Mouse (Mus musculus) pancreas, adult 10 weeks (tissue): ENCODE data around the gene Cd59b. TPM values are rescaled to one million over a fixed set of nuclear protein-coding genes. Genes with fewer than 3 reads are reported as not detected.

Source experiments
- polyA plus RNA-seq: library from polyadenylated mRNA; stranded (reverse); fragments of 350-450 nt; fragmentation: Illumina TruSeq; extraction: RNeasy Lipid Tissue Mini Kit (QIAGEN cat#74804); gene quantifications from one replicate; pipeline ENCODE4 v1.2.3, GENCODE M21; 2015; ENCODE audit warnings: low read depth, low replicate concordance; ENCODE audit not compliant: insufficient read depth

Cd59b gene
- 2.3 TPM for polyA plus RNA-seq

GRCm38 (mm10) chr2:104069704-104070185 lies at the start of gene Cd59b:
TSS of gene Cd59b (plus strand) at chr2:104069849.

DNA sequence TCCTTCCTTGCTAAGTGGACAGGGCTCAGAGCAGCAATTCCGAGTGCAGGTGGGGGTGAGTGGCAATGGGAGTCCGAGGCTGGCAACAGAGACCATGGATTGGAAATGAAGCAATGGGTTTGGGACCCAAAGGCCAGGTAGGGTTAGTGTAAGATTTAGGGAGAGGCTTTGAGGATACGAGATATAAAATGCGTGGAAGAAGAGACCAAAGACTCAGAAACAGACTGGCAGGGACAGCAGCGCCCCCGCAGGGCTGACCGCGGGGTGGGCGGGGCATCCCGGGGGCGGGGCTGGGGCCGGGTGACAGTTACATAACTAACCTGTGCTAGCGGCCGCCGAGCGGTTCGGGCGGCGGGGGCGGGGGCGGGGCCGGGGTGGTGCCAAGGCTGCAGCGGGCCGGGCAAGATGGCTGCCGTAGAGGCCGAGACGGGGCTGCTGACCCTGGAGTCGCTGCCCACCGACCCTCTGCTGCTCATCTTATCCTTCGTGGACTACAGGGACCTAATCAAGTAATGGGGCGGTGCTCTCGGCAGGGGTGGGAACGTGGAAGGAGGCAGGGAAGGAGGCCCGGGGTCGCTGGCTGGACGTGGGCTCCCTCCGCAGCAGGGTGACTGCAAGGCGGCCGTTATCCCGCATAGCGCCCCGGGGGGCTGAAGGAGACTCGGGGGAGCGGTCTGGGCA lies 42.1 kb upstream of the Cd59b start, which contains the start of gene Fbxo3:
Gene Fbxo3 (plus strand): TSS at position 264 of the 681 bp plus-strand sequence.

DNA sequence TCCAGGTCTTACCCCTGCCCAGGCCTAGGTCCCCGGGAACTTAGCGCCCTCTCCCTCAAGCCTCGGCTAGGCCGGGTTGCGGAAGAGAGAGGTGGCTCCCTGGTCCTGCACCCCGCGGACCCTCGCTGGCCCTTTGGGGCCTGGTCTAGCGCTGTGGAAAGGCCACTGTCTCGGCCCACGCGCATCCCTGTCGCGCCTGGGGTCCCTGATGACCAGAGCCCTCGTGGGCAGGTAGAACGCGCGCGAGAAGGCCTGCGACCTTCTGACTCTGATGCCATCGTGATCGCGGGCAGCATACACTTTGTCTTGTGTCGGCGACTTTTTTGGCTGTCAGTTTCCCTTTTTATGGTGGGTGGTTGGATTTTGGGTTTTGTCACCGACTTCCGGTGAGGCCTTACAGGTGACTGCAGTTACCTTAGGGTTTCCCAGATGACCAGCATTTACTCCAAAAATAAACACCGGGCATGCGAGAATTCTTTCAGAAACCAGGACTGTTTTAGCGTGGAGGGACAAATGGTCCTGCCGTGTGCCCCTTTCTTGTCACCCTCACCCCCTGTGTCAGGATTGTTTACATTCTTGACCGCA lies 41.4 kb upstream of the Cd59b start, which contains the start of gene 4931422A03Rik:
Gene 4931422A03Rik (minus strand): TSS at position 223 of the 585 bp plus-strand sequence.

DNA sequence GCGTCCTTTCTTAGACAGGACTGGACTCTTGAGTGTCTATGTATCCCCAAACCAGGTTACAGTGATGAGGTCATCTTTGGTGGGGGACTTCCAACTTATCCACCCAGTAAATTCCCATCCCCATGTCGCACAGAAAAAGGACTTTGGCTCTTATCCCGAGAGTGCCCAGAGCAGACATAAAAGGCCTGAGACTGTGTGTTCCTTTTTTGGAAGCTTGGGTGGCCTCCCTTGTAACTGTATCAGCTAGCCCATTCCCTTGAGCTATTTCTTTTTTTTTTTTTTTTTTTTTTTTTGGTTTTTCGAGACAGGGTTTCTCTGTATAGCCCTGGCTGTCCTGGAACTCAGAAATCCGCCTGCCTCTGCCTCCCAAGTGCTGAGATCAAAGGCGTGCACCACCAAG lies 4.1 kb upstream of the Cd59b start, which contains the start of gene Gm10912:
Gene Gm10912 (plus strand): TSS at position 301 of the 400 bp plus-strand sequence.

GRCm38 (mm10) chr2:104068450-104068849 lies 1.2 kb upstream of the Cd59b start, which contains the start of gene Gm10799:
TSS of gene Gm10799 (minus strand) at chr2:104068550.

GRCm38 (mm10) chr2:104095741-104096213 lies 26.1 kb downstream of the Cd59b start, which contains the start of gene Cd59a:
TSS of gene Cd59a (plus strand) at chr2:104095801.

GRCm38 (mm10) chr2:104122505-104123378 lies 53.1 kb downstream of the Cd59b start, which contains the start of gene A930018P22Rik:
TSS of gene A930018P22Rik (plus strand) at chr2:104122769.

Other genes with a start within 250 kb of the Cd59b start
- 10.4 TPM for gene Lmo2, start 111.9 kb upstream of the Cd59b start, polyA plus RNA-seq
- gene Fbxo3, start 42.1 kb upstream of the Cd59b start, polyA plus RNA-seq, result 8.1 TPM
- gene 4931422A03Rik, start 41.5 kb upstream of the Cd59b start, polyA plus RNA-seq, result not detected
- gene Gm10912, start 4.0 kb upstream of the Cd59b start, polyA plus RNA-seq, result not detected
- not detected for gene Gm10799, start 1.3 kb upstream of the Cd59b start, polyA plus RNA-seq
- gene Cd59a, start 26.0 kb downstream of the Cd59b start, polyA plus RNA-seq, result 6.0 TPM
- not detected for gene A930018P22Rik, start 52.9 kb downstream of the Cd59b start, polyA plus RNA-seq